Mouse (Mus musculus) forebrain, embryonic 16.5 days (tissue): ENCODE measurements around the gene Ndufs3. TPM values are rescaled to one million over a fixed set of nuclear protein-coding genes. Genes with fewer than 3 reads are reported as not detected.

ENCODE experiments used
- ATAC-seq: fragments of 200-750 bp; cut with Nextera tagmentation; 2 replicates; pipeline ENCODE4 v1.8.0; 2017; ENCODE audit warnings: mild to moderate bottlenecking, moderate library complexity
- H3K27ac ChIP-seq: fragments of 300-500 bp; sonication (generic); 2 replicates; pipeline ENCODE4 v1.5.1; 2014; ENCODE audit warnings: low read length, control low read depth
- H3K27me3 ChIP-seq: fragments of 300-500 bp; sonication (generic); replicated peaks from 2 replicates; pipeline ENCODE4 v1.6.1; 2014; ENCODE audit warnings: low read length; ENCODE audit not compliant: control insufficient read depth, insufficient read depth
- H3K36me3 ChIP-seq: fragments of 300-500 bp; sonication (generic); 2 replicates; pipeline ENCODE4 v1.6.1; 2014; ENCODE audit not compliant: control insufficient read depth, insufficient read depth
- H3K4me1 ChIP-seq: fragments of 300-500 bp; sonication (generic); replicated peaks from 2 replicates; pipeline ENCODE4 v1.6.1; 2014; ENCODE audit warnings: low read length; ENCODE audit not compliant: control insufficient read depth, insufficient read depth
- H3K4me2 ChIP-seq: fragments of 300-500 bp; sonication (generic); 2 replicates; pipeline ENCODE4 v1.6.1; 2014; ENCODE audit warnings: mild to moderate bottlenecking, low read length, control low read depth
- H3K4me3 ChIP-seq: fragments of 300-500 bp; sonication (generic); replicated peaks from 2 replicates; pipeline ENCODE4 v1.5.1; 2014; ENCODE audit warnings: mild to moderate bottlenecking, low read length, control low read depth
- H3K9ac ChIP-seq: fragments of 300-500 bp; sonication (generic); replicated peaks from 2 replicates; pipeline ENCODE4 v1.6.1; 2014; ENCODE audit warnings: low read depth, low read length, control low read depth
- H3K9me3 ChIP-seq: fragments of 300-500 bp; sonication (generic); 2 replicates; pipeline ENCODE4 v1.6.1; 2016; ENCODE audit warnings: low read length; ENCODE audit not compliant: control insufficient read depth
- WGBS: fragments of 180-500 bp; shearing (Covaris S2); extraction: QIAGEN DNeasy Blood & Tissue Kit; methylation state at CpG from one replicate; pipeline ENCODE4 v1.1.7; 2014; 5-methylcytosine and 5-hydroxymethylcytosine counted together
- polyA plus RNA-seq: library from polyadenylated mRNA; unstranded; fragments of >200 nt; fragmentation: Nextera tagmentation; extraction: Ambion mirVana; gene quantifications from 2 replicates; pipeline ENCODE4 v1.2.1, GENCODE M21; 2015

The Ndufs3 gene
- polyA plus RNA-seq, 1 experiment from 2014 or later = 212 TPM

DNA sequence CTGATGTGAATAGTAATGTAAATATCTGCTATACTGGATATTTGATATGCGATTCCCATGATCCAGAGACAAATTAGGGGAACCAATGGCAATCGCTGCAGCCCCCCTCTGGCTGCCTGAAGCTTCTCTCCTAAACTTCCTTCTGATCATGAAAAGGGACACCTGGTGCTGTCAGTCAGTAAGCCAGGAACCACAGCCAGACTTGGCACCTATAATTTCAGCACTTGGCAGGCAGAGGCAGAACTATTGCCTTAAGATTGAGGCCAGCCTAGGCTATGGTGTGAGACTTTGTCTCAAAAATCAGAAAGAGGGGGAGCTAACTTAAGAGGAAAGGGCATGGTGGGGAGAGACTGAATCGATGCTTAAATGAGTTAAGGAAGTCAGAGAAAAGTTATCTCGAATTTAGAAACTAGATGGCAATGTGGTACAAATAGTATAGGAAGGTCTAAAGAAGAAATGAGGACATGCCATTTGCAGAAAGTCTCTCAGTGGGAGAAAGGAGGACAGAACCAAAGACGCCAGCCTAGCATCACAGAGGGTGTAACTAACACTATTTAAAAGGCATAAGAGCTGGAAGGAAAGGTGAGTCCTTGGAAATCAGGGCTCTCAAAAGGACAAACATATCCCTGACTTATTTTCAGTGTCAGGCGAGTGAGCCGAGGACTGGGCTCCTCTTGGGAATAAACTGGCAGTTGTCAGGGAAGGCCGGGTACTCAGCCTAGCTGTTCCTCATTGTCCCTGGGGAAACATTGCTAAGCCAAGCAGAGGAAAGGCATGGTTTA lies 33.3 kb downstream of the Ndufs3 start:
- H3K27me3 ChIP-seq = no peaks in the 10 kb centered on the region
- no peak overlapping the region for H3K9ac ChIP-seq
- H3K27ac ChIP-seq = no peak overlapping the region; the same call in 1 of the 2 replicates
- no peak overlapping the region for H3K4me3 ChIP-seq
- 68% methylated on average over 8 of the region's 8 CpGs for WGBS
- H3K4me1 ChIP-seq = peaks cover 10% of the 10 kb centered on the region; the same call in 1 of the 2 replicates
- ATAC-seq = peak; percentile 43; the same call in 1 of the 2 replicates
- H3K9me3 ChIP-seq = no peaks in the 10 kb centered on the region
- H3K36me3 ChIP-seq = peaks cover 5% of the 10 kb centered on the region
- no peak overlapping the region for H3K4me2 ChIP-seq

- 52% methylated on average over 4 of the region's 4 CpGs for WGBS
Observed at GRCm38 (mm10) chr2:90870136-90870601, 34.5 kb downstream of the Ndufs3 start.

DNA sequence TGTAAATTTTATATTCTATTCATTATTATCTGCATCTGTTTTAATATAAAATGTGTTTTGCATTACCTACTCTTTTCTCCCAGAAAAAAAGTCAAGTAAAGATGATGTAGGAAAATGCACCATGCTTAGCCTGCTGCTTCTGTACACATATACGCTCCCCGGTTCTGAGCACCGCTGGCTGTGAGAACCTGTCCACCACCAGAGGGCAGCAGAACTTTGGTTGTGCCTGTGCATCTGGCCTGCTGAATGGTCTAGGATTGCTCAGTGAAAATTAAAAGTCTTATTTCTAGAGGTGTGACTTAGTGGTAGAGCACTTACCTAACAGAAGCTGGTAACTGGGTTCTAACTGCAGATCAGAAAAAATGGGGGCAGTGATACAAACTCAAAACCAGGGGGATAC lies 38.1 kb downstream of the Ndufs3 start:
- Histone ChIP-seq H3K4me1 (peaks cover 7% of the 10 kb centered on the region; the same call in 1 of the 2 replicates), H3K9ac (no peak overlapping the region), H3K36me3 (peaks cover 32% of the 10 kb centered on the region), H3K27me3 (no peaks in the 10 kb centered on the region), H3K4me3 (no peak overlapping the region), H3K4me2 (no peak overlapping the region), H3K9me3 (no peaks in the 10 kb centered on the region), H3K27ac (no peak overlapping the region)
- WGBS = 14% methylated on average over 3 of the region's 3 CpGs
- ATAC-seq = peak; percentile 88

More at GRCm38 (mm10) chr2:90870136-90870601, 34.5 kb downstream of the Ndufs3 start:
- Histone ChIP-seq H3K9me3 (no peaks in the 10 kb centered on the region), H3K36me3 (peaks cover 11% of the 10 kb centered on the region), H3K27me3 (no peaks in the 10 kb centered on the region), H3K27ac (no peak overlapping the region), H3K4me3 (no peak overlapping the region), H3K4me2 (no peak overlapping the region), H3K4me1 (peaks cover 10% of the 10 kb centered on the region; the same call in 1 of the 2 replicates), H3K9ac (no peak overlapping the region)
- ATAC-seq = no peak

DNA sequence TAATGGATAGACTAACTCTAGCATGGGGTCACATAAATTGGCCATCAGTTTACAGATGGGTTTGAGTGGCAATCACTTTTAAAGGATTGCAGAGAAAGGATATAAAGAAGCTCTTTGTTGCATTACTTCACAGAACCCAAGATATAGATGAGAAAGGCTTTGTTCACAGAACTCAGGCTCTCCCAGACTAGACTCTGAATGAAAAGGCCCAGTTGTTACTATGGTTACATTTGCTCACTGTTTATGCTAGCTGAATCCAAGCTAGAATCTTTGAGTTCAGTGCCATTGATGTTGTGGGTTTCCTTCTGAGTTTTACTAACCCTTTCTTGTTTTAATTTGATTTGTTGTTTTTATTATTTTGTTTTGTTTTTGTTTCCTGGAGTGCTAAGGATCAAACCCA lies 40.4 kb downstream of the Ndufs3 start:
- H3K9me3 ChIP-seq = no peaks in the 10 kb centered on the region
- H3K9ac ChIP-seq = no peak overlapping the region
- no peak overlapping the region for H3K27ac ChIP-seq
- peak; percentile 41; the same call in 1 of the 2 replicates for ATAC-seq
- H3K4me1 ChIP-seq = no peaks in the 10 kb centered on the region
- peaks cover 43% of the 10 kb centered on the region for H3K36me3 ChIP-seq
- H3K4me2 ChIP-seq = no peak overlapping the region
- no peaks in the 10 kb centered on the region for H3K27me3 ChIP-seq
- H3K4me3 ChIP-seq = no peak overlapping the region

DNA sequence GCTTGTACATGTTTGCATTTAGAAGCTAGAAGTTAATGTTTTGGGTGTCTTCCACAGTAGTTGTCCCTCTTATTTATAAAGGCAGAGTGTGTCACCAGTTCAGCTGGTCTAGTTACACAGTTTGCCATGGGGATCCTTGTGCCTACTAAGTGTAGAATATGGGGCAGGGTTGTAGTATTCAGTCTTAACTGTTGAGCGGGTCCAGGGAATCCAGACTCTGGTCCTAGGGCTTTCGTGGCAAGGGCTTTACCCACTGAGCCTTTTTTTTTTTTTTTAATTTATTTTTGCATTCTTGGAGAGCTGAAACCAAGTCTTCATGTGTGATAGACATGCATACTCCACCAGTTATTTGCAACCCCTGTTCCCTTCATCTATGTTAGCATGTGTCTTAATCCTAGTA lies 43.1 kb downstream of the Ndufs3 start:
- no peaks in the 10 kb centered on the region for H3K9me3 ChIP-seq
- no peaks in the 10 kb centered on the region for H3K4me1 ChIP-seq
- H3K27me3 ChIP-seq = no peaks in the 10 kb centered on the region
- H3K4me2 ChIP-seq = no peak overlapping the region
- H3K4me3 ChIP-seq = no peak overlapping the region
- no peak overlapping the region for H3K27ac ChIP-seq
- no peak overlapping the region for H3K9ac ChIP-seq
- WGBS = 95% methylated on average over 2 of the region's 2 CpGs
- peaks cover 49% of the 10 kb centered on the region for H3K36me3 ChIP-seq
- no peak for ATAC-seq

- Histone ChIP-seq H3K27me3 (no peaks in the 10 kb centered on the region), H3K36me3 (peaks cover 25% of the 10 kb centered on the region), H3K27ac (no peak overlapping the region), H3K4me1 (peaks cover 17% of the 10 kb centered on the region), H3K9ac (no peak overlapping the region), H3K4me2 (no peak overlapping the region), H3K9me3 (no peaks in the 10 kb centered on the region), H3K4me3 (no peak overlapping the region)
- 94% methylated on average over 1 of the region's 1 CpGs for WGBS
- no peak for ATAC-seq
Observed at GRCm38 (mm10) chr2:90850401-90850800, 54.2 kb downstream of the Ndufs3 start.

GRCm38 (mm10) chr2:90848331-90848730 lies 56.3 kb downstream of the Ndufs3 start:
- no peaks in the 10 kb centered on the region for H3K27me3 ChIP-seq
- no peaks in the 10 kb centered on the region for H3K9me3 ChIP-seq
- peak overlapping the region; percentile 77 for H3K4me3 ChIP-seq
- no peak overlapping the region; the same call in 1 of the 2 replicates for H3K9ac ChIP-seq
- peaks cover 17% of the 10 kb centered on the region for H3K36me3 ChIP-seq
- WGBS = 85% methylated on average over 5 of the region's 5 CpGs
- no peak for ATAC-seq
- H3K4me1 ChIP-seq = peaks cover 17% of the 10 kb centered on the region
- H3K27ac ChIP-seq = no peak overlapping the region
- peak overlapping the region; percentile 59 for H3K4me2 ChIP-seq

GRCm38 (mm10) chr2:90847681-90848050 lies 57.0 kb downstream of the Ndufs3 start:
- Histone ChIP-seq H3K4me2 (peak overlapping the region; percentile 59), H3K4me1 (peaks cover 17% of the 10 kb centered on the region), H3K9ac (peak overlapping the region; percentile 75), H3K27me3 (no peaks in the 10 kb centered on the region), H3K9me3 (no peaks in the 10 kb centered on the region), H3K4me3 (peak overlapping the region; percentile 77), H3K36me3 (peaks cover 11% of the 10 kb centered on the region; the same call in 1 of the 2 replicates), H3K27ac (peak overlapping the region; percentile 84)
- WGBS = 0% methylated on average over 13 of the region's 13 CpGs
- ATAC-seq = no peak

DNA sequence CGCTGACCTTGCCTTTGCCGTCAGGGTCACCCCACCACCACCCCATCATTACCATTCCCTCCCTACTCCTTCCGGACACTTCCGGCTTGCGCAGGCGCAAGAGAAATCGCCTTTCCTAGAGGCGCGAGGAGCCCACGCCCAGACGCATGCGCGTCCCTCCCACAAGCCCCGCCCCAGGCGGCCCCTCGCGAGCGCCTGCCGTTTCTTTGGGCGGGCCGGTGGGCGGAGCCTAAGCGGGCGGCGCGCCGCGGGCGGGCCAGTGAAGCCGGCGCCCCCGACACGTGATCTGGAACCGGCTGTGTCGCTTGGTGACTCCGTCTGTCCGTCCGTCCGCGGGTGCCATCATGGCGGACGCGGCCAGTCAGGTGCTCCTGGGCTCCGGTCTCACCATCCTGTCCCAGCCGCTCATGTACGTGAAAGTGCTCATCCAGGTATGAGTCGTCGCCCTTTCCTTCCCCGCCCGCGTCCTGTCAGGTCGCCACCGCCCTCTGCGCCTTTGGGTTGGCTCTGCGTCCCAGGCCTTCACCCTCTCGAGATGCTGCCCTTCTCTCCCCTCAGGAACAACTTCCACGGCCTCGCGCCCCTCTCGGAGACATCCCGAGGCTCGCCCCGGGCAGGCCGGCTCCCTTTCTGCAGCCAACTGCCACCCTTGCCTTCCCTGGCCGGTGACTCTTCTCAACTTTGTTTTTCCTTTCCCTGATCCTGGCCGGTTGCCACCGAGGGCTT lies 57.5 kb downstream of the Ndufs3 start, which contains the start of gene Mtch2:
Mtch2 (plus strand) TSS at position 201 of the 726 bp plus-strand sequence.
- H3K27me3 ChIP-seq = no peaks in the 10 kb centered on the region
- H3K36me3 ChIP-seq = peaks cover 10% of the 10 kb centered on the region; the same call in 1 of the 2 replicates
- no peaks in the 10 kb centered on the region for H3K9me3 ChIP-seq
- ATAC-seq = peak; percentile 96
- WGBS = under 1% methylated on average over 58 of the region's 67 CpGs
- peaks cover 17% of the 10 kb centered on the region for H3K4me1 ChIP-seq
- peak within 1 kb of the TSS; percentile 77 for H3K4me3 ChIP-seq
- H3K27ac ChIP-seq = peak within 1 kb of the TSS; percentile 84
- H3K9ac ChIP-seq = peak within 1 kb of the TSS; percentile 75
- peak within 1 kb of the TSS; percentile 80 for H3K4me2 ChIP-seq
